Mouse (Mus musculus) kidney, embryonic 15.5 days (tissue): Measurements from ENCODE around the gene Timm10b. TPM values are rescaled to one million over a fixed set of nuclear protein-coding genes. Genes with fewer than 3 reads are reported as not detected.

ENCODE experiments used
- ATAC-seq: fragments of 200-750 bp; cut with Nextera tagmentation; replicated peaks from 2 replicates; pipeline ENCODE4 v1.8.0; 2017; ENCODE audit warnings: moderate TSS enrichment; ENCODE audit not compliant: low FRiP score
- H3K27ac ChIP-seq: fragments of 300-500 bp; sonication (generic); 2 replicates; pipeline ENCODE4 v1.5.1; 2015; ENCODE audit warnings: mild to moderate bottlenecking, inconsistent platforms
- H3K27me3 ChIP-seq: fragments of 300-500 bp; sonication (generic); 2 replicates; pipeline ENCODE4 v1.6.1; 2015; ENCODE audit warnings: inconsistent platforms
- H3K36me3 ChIP-seq: fragments of 300-500 bp; sonication (generic); 2 replicates; pipeline ENCODE4 v1.6.1; 2015; ENCODE audit warnings: inconsistent platforms
- H3K4me1 ChIP-seq: fragments of 300-500 bp; sonication (generic); 2 replicates; pipeline ENCODE4 v1.6.1; 2015; ENCODE audit warnings: inconsistent platforms
- H3K4me2 ChIP-seq: fragments of 300-500 bp; sonication (generic); 2 replicates; pipeline ENCODE4 v1.6.1; 2015; ENCODE audit warnings: moderate library complexity, mild to moderate bottlenecking, inconsistent platforms
- H3K4me3 ChIP-seq: fragments of 300-500 bp; sonication (generic); replicated peaks from 2 replicates; pipeline ENCODE4 v1.5.1; 2015; ENCODE audit warnings: mild to moderate bottlenecking, inconsistent platforms
- H3K9ac ChIP-seq: fragments of 300-500 bp; sonication (generic); 2 replicates; pipeline ENCODE4 v1.6.1; 2015; ENCODE audit warnings: mild to moderate bottlenecking, inconsistent platforms
- H3K9me3 ChIP-seq: fragments of 300-500 bp; sonication (generic); replicated peaks from 2 replicates; pipeline ENCODE4 v1.6.1; 2016; ENCODE audit warnings: inconsistent platforms
- WGBS: fragments of 180-500 bp; shearing (Covaris S2); methylation state at CpG from one replicate; pipeline ENCODE4 v1.1.7; 2015; ENCODE audit warnings: mixed read lengths; 5-methylcytosine and 5-hydroxymethylcytosine counted together
- polyA plus RNA-seq: library from polyadenylated mRNA; unstranded; fragments of >200 nt; fragmentation: Nextera tagmentation; extraction: Ambion mirVana; gene quantifications from 2 replicates; pipeline ENCODE4 v1.2.1, GENCODE M21; 2015

Gene Timm10b
- 184 and 195 TPM in 2 replicates for polyA plus RNA-seq

DNA sequence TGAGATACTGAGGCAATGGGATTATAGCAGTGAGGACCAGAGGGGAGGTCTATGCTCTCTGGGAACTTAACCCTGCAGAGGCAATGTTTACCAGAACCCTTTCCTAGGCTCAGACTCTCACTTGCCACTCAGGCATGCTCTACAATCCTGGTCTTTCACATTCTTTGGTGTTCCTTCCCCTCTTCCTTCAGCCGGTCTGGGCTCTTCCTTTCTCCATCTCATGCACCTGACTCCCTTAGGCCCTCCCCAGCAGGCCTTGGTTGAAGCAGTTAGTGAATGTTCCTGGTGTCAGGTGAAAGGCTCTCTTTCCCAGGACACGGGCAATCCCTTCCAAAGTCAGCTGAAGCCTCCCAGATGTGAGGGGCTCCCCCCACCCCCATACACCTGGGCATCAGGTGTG is at the start of gene Timm10b:
TSS of gene Timm10b (plus strand) at position 301 of the 400 bp plus-strand sequence.
- Histone ChIP-seq H3K27me3 (no peaks in the 10 kb centered on the region), H3K9me3 (no peaks in the 10 kb centered on the region), H3K36me3 (peaks cover 50% of the 10 kb centered on the region), H3K4me1 (peaks cover 28% of the 10 kb centered on the region), H3K4me2 (peak within 1 kb of the TSS; percentile 91), H3K27ac (peak within 1 kb of the TSS; percentile 93), H3K4me3 (peak within 1 kb of the TSS; percentile 84), H3K9ac (peak within 1 kb of the TSS; percentile 78)
- 5% methylated on average over 2 of the region's 2 CpGs for WGBS
- no peak for ATAC-seq

DNA sequence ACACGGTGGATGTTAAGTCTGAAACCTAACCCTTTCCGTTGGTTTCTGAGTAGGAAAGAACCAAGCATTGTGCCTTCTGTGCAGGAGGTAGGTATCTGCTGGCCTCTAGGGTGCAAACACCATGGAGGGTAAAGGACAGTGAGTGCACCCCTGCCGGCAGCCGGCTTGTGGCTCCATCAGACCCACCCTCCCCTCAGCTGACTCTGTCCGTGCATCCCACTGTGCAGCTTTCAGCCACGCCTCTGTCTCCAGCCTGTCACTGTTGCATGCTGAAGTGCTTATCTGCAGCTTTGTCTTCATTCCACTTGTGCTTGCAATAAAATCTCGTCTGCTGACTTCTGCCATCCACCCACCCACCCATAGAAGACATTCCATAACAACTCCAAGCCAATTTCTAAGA is 49.8 kb upstream of the Timm10b start:
- no peak overlapping the region for H3K4me2 ChIP-seq
- ATAC-seq, result no peak
- H3K27me3 ChIP-seq, result no peaks in the 10 kb centered on the region
- no peak overlapping the region for H3K4me3 ChIP-seq
- no peak overlapping the region for H3K9ac ChIP-seq
- WGBS, result 35% methylated on average over 7 of the region's 7 CpGs
- no peaks in the 10 kb centered on the region for H3K4me1 ChIP-seq
- H3K27ac ChIP-seq, result no peak overlapping the region
- H3K36me3 ChIP-seq, result no peaks in the 10 kb centered on the region
- no peaks in the 10 kb centered on the region for H3K9me3 ChIP-seq

GRCm38 (mm10) chr7:105602860-105603623 is 36.8 kb upstream of the Timm10b start:
- no peaks in the 10 kb centered on the region for H3K27me3 ChIP-seq

DNA sequence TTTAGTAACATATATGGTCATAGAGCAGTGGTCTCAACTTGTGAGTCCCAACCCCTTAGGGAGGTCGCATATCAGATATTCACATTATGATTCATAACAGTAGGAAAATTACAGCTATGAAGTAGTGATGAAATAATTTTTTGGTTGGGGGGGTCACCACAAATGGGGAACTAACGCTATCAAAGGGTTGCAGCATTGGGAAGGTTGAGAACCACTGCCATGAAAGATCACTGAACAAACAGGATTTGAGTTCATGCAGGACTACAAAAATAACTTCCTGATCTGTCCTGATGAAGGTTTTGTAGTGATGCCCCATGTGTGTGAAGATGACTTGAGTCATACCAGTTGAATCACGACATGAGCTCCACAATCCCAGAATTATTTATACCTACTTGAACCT is 31.4 kb upstream of the Timm10b start:
- 85% methylated on average over 3 of the region's 3 CpGs for WGBS
- H3K4me1 ChIP-seq, result no peaks in the 10 kb centered on the region
- no peak for ATAC-seq
- no peak overlapping the region for H3K27ac ChIP-seq
- peaks cover 40% of the 10 kb centered on the region for H3K36me3 ChIP-seq
- no peak overlapping the region for H3K9ac ChIP-seq
- H3K4me3 ChIP-seq, result no peak overlapping the region
- no peak overlapping the region for H3K4me2 ChIP-seq
- H3K27me3 ChIP-seq, result no peaks in the 10 kb centered on the region
- H3K9me3 ChIP-seq, result no peaks in the 10 kb centered on the region

More at GRCm38 (mm10) chr7:105602860-105603623, 36.8 kb upstream of the Timm10b start:
- Histone ChIP-seq H3K4me2 (no peak overlapping the region), H3K36me3 (no peaks in the 10 kb centered on the region), H3K27ac (no peak overlapping the region), H3K9me3 (no peaks in the 10 kb centered on the region), H3K4me3 (no peak overlapping the region), H3K9ac (no peak overlapping the region), H3K4me1 (no peaks in the 10 kb centered on the region)
- WGBS, result 30% methylated on average over 9 of the region's 9 CpGs
- ATAC-seq, result peak; percentile 86

DNA sequence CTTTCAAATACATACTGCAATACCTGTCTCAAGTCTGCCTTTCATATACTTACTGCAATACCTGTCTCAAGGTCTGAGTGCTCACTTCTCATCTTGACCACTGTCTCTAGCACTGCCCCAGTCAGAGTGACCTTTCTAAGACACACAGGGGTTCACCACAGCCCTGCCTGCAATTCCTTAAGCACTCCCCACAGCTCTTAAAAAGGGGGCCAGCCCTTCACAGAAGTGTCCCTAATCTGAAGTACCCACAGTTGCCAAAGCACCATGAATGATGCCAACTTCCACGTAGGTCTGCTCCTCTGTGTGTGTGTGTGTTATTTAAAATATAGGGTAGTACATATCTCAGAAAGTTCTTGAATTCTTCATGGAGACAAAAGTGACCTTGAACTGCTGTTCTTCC is 28.1 kb upstream of the Timm10b start:
- 97% methylated on average over 1 of the region's 1 CpGs for WGBS
- no peak for ATAC-seq
- H3K27me3 ChIP-seq, result no peaks in the 10 kb centered on the region
- H3K4me3 ChIP-seq, result no peak overlapping the region
- H3K27ac ChIP-seq, result no peak overlapping the region
- H3K9me3 ChIP-seq, result no peaks in the 10 kb centered on the region
- H3K4me2 ChIP-seq, result no peak overlapping the region
- peaks cover 73% of the 10 kb centered on the region for H3K36me3 ChIP-seq
- H3K4me1 ChIP-seq, result no peaks in the 10 kb centered on the region
- no peak overlapping the region for H3K9ac ChIP-seq

DNA sequence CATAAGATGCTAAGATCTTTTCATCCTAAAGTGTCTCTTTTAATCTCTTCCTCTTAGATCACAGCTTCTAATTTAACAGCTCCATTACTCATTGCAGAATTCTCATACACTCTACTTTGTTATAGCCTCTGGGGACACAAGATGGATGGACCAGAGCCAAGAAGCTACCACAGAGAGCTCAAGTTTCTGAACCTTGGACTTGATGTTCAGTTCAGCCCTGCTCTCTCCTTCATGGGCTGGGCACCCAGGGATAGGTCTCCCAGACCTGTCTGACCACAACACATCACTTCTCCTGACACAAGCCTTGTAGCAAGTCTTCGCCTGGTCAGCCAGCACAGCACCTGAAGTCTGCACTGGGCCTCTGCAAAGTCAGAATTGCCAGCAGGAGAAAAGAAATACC is 25.5 kb upstream of the Timm10b start:
- WGBS, result 89% methylated on average over 1 of the region's 1 CpGs
- no peaks in the 10 kb centered on the region for H3K27me3 ChIP-seq
- H3K4me2 ChIP-seq, result no peak overlapping the region
- H3K27ac ChIP-seq, result no peak overlapping the region
- no peak overlapping the region for H3K4me3 ChIP-seq
- H3K9ac ChIP-seq, result no peak overlapping the region
- no peaks in the 10 kb centered on the region for H3K4me1 ChIP-seq
- peaks cover 99% of the 10 kb centered on the region for H3K36me3 ChIP-seq
- H3K9me3 ChIP-seq, result no peaks in the 10 kb centered on the region
- ATAC-seq, result no peak

- 76% methylated on average over 1 of the region's 1 CpGs for WGBS
- no peaks in the 10 kb centered on the region for H3K9me3 ChIP-seq
- H3K27me3 ChIP-seq, result no peaks in the 10 kb centered on the region
- H3K4me2 ChIP-seq, result no peak overlapping the region
- no peaks in the 10 kb centered on the region for H3K4me1 ChIP-seq
- no peak overlapping the region for H3K27ac ChIP-seq
- peaks cover 100% of the 10 kb centered on the region for H3K36me3 ChIP-seq
- ATAC-seq, result no peak
- H3K4me3 ChIP-seq, result no peak overlapping the region
- no peak overlapping the region for H3K9ac ChIP-seq
Observed at GRCm38 (mm10) chr7:105615720-105616119, 24.1 kb upstream of the Timm10b start.

- Histone ChIP-seq H3K9ac (no peak overlapping the region), H3K4me1 (no peaks in the 10 kb centered on the region), H3K9me3 (no peaks in the 10 kb centered on the region), H3K4me3 (no peak overlapping the region), H3K27me3 (no peaks in the 10 kb centered on the region), H3K27ac (no peak overlapping the region), H3K4me2 (no peak overlapping the region), H3K36me3 (peaks cover 100% of the 10 kb centered on the region)
- 71% methylated on average over 6 of the region's 6 CpGs for WGBS
- ATAC-seq, result no peak
Observed at GRCm38 (mm10) chr7:105616561-105616960, 23.3 kb upstream of the Timm10b start.

DNA sequence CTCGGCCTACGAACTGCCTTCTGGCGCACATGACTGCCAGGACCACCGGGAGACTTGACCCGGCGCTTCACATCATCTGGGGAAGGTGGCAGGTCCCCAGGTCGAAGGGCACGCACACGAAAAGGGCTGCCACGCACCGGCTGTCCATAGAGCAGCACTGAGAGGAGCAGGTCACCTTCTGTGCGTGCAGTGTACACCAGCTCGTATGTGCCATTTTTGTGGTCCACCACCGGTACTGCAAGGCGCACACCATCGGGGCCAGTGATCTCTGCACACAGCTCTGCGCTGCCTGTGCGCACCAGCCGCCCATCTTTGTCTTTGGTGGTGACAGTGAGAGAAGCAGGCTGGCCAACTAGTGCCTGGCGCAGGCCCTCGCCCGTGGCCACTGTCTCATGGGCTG is 22.0 kb upstream of the Timm10b start:
- no peak for ATAC-seq
- Histone ChIP-seq H3K4me3 (no peak overlapping the region), H3K9ac (no peak overlapping the region), H3K9me3 (no peaks in the 10 kb centered on the region), H3K27ac (no peak overlapping the region), H3K4me1 (no peaks in the 10 kb centered on the region), H3K36me3 (peaks cover 98% of the 10 kb centered on the region), H3K4me2 (no peak overlapping the region), H3K27me3 (no peaks in the 10 kb centered on the region)
- 95% methylated on average over 22 of the region's 22 CpGs for WGBS

DNA sequence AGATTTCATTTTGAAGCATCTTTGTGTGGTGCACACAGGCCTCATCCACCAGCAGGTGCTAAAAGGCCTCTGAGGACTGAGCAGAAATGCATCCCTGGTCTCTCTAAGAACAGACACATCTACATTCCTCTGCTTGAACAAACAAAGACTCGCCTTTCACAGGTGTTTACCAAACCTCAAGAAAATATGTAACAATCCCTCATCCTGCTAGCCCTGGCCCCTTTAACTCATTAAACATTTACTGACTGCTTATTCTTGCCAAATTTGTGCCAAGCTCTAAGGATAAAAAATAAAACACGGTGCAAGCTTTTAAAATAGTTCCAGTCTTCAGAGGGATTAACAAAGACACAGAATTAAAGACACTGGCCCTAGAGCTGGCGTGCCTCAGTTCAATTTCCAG is 20.2 kb upstream of the Timm10b start:
- H3K27ac ChIP-seq, result no peak overlapping the region

DNA sequence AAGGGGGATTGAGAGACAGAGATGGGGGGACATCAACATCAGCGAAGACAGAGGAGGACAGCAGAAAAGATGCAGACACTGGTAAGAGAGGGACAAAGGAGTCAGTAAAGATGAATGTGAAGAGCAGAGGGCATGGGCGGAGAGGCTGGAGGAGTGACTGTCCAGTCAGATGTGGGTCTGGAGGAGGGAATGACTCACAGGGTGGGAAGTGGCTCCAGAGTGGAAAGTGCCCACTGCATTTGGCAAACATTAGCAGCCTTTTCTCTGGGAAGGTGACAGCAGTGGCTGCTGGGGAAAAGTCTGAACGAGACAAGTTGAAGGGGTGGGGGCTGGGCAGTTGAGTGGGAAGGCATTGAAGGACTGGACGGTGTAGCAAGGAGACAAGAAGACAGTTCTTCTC is 18.8 kb upstream of the Timm10b start:
- Histone ChIP-seq H3K27ac (no peak overlapping the region), H3K4me3 (no peak overlapping the region), H3K36me3 (peaks cover 91% of the 10 kb centered on the region), H3K9me3 (no peaks in the 10 kb centered on the region), H3K4me1 (no peaks in the 10 kb centered on the region), H3K27me3 (no peaks in the 10 kb centered on the region), H3K9ac (no peak overlapping the region), H3K4me2 (no peak overlapping the region)
- ATAC-seq, result no peak
- 70% methylated on average over 4 of the region's 4 CpGs for WGBS

More for the DNA sequence above, 20.2 kb upstream of the Timm10b start:
- ATAC-seq, result no peak
- no peak overlapping the region for H3K4me3 ChIP-seq
- no peaks in the 10 kb centered on the region for H3K27me3 ChIP-seq
- WGBS, result 82% methylated on average over 3 of the region's 3 CpGs
- no peak overlapping the region for H3K4me2 ChIP-seq
- H3K9ac ChIP-seq, result no peak overlapping the region
- H3K4me1 ChIP-seq, result no peaks in the 10 kb centered on the region
- peaks cover 98% of the 10 kb centered on the region for H3K36me3 ChIP-seq
- H3K9me3 ChIP-seq, result no peaks in the 10 kb centered on the region

- no peak overlapping the region for H3K9ac ChIP-seq
- no peak overlapping the region for H3K4me3 ChIP-seq
- H3K36me3 ChIP-seq, result peaks cover 84% of the 10 kb centered on the region
- ATAC-seq, result no peak
- H3K9me3 ChIP-seq, result no peaks in the 10 kb centered on the region
- 80% methylated on average over 8 of the region's 8 CpGs for WGBS
- no peaks in the 10 kb centered on the region for H3K4me1 ChIP-seq
- H3K27me3 ChIP-seq, result no peaks in the 10 kb centered on the region
- H3K27ac ChIP-seq, result no peak overlapping the region
- no peak overlapping the region for H3K4me2 ChIP-seq
Observed at GRCm38 (mm10) chr7:105621646-105622292, 18.1 kb upstream of the Timm10b start.
